ENCODE assay signal across 8 mouse cellular contexts in the genomic region with DNA sequence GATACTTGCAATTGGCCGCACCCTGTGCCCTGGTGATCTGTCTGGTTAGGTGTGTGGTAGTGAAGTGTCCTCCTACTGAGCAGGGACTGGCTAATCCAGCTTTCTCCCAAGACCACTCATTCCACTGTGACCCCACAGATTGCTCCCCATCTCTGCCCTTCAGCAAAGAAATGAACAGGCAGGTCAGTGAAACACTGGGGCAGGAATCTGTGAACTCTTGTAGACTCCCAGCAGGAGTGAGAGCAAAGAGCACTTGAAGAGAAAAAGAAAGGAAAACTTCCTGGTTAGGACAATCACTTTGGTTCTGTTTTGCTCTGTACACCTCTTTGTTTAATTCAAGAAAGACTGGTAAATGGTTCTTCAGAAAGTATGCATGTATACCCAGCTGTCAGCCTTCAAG. TPM values are rescaled to one million over a fixed set of nuclear protein-coding genes. Genes with fewer than 3 reads are reported as not detected.
DNase-seq lines count a peak whose midpoint lies in the region; ATAC-seq and TF ChIP-seq lines count a peak whose summit lies in the region.

No protein-coding gene starts in this region.

- H3K9me3 ChIP-seq in E14TG2a.4 (ENCODE audit: low read length): no peaks in the 10 kb centered on the region
- H3K9me3 ChIP-seq in heart, embryonic 16.5 days (replicated peaks; ENCODE audit: control insufficient read depth, low read length): no peaks in the 10 kb centered on the region
- no peaks in the 10 kb centered on the region for H3K9me3 ChIP-seq in limb, embryonic 12.5 days

- H3K27ac ChIP-seq in heart, embryonic 16.5 days (ENCODE audit: low read length): no peak overlapping the region
- 0 out of 2 replicates have a peak overlapping the region, but pooled peaks have one; percentile 29 for H3K27ac ChIP-seq in limb, embryonic 12.5 days

- H3K4me2 ChIP-seq in heart, embryonic 16.5 days (ENCODE audit: low read depth, low read length): peak overlapping the region; percentile 78
- peak overlapping the region; percentile 78 for H3K4me2 ChIP-seq in limb, embryonic 12.5 days

- peaks cover 17% of the 10 kb centered on the region for H3K27me3 ChIP-seq in E14TG2a.4 (ENCODE audit: insufficient read depth, low read length)
- H3K27me3 ChIP-seq in heart, embryonic 16.5 days (ENCODE audit: control insufficient read depth, insufficient read depth, low read length): no peaks in the 10 kb centered on the region
- no peaks in the 10 kb centered on the region for H3K27me3 ChIP-seq in limb, embryonic 12.5 days

- peaks cover 21% of the 10 kb centered on the region for H3K4me1 ChIP-seq in E14TG2a.4 (replicated peaks; ENCODE audit: low read depth, low read length)
- H3K4me1 ChIP-seq in heart, embryonic 16.5 days (ENCODE audit: control insufficient read depth, insufficient read depth, low read length): peaks cover 9% of the 10 kb centered on the region
- peaks cover 19% of the 10 kb centered on the region for H3K4me1 ChIP-seq in limb, embryonic 12.5 days (replicated peaks)

- DNase-seq in cerebellum, adult 9-11 months: peak; percentile 16
- DNase-seq in cerebellum, postnatal 14 days: no peak
- no peak for DNase-seq in urinary bladder, postnatal 25 days (ENCODE audit: low spot score)
- no peak for DNase-seq in cerebellum, postnatal 4 days (ENCODE audit: low spot score in 2 of 2)
- no peak for DNase-seq in right cerebral cortex, adult 2 months (ENCODE audit: low spot score in 2 of 2)

- WGBS in heart, embryonic 16.5 days: 40% methylated on average over 1 of the region's 1 CpGs
- 9% methylated on average over 1 of the region's 1 CpGs for WGBS in limb, embryonic 12.5 days

- H3K9ac ChIP-seq in heart, embryonic 16.5 days (ENCODE audit: low read length): peak overlapping the region; percentile 65
- peak overlapping the region; percentile 77 for H3K9ac ChIP-seq in limb, embryonic 12.5 days (replicated peaks)

- H3K4me3 ChIP-seq in E14TG2a.4 (replicated peaks; ENCODE audit: low read length): peak overlapping the region; percentile 97
- H3K4me3 ChIP-seq in heart, embryonic 16.5 days (ENCODE audit: low read length): peak overlapping the region; percentile 86
- peak overlapping the region; percentile 59 for H3K4me3 ChIP-seq in limb, embryonic 12.5 days (replicated peaks)

- no peaks in the 10 kb centered on the region for H3K36me3 ChIP-seq in E14TG2a.4 (ENCODE audit: insufficient read depth, low read length)
- H3K36me3 ChIP-seq in heart, embryonic 16.5 days (ENCODE audit: control insufficient read depth, insufficient read depth): no peaks in the 10 kb centered on the region
- no peaks in the 10 kb centered on the region for H3K36me3 ChIP-seq in limb, embryonic 12.5 days

- no peak for ATAC-seq in heart, embryonic 16.5 days (replicated peaks; ENCODE audit: extremely low read depth, insufficient read depth, low FRiP score)
- ATAC-seq in limb, embryonic 12.5 days (ENCODE audit: insufficient number of reproducible peaks, insufficient read depth, low FRiP score, low TSS enrichment, low read depth): no peak

- TF ChIP-seq CTCF in E14TG2a.4 (conservative IDR thresholded peaks at IDR 0.05; ENCODE audit: low read length): no peak

RNA-seq across cellular contexts. Expression of a gene that starts 1.8 kb away (rescaled TPM):
- polyA plus RNA-seq in heart, embryonic 16.5 days (2015; fragmentation: Nextera tagmentation; extraction: Ambion mirVana): 20.1 and 20.7 TPM in 2 replicates
- polyA plus RNA-seq in limb, embryonic 12.5 days (2016; fragmentation: Nextera tagmentation; extraction: Ambion mirVana): 23.1 and 27.9 TPM in 2 replicates
